Mouse (Mus musculus) midbrain, postnatal 0 days (tissue): ENCODE measurements around the gene Glod5. TPM values are rescaled to one million over a fixed set of nuclear protein-coding genes. Genes with fewer than 3 reads are reported as not detected.
"Not testable (repeated sequence)": the region's sequence is repeated elsewhere in the genome, so short reads cannot be mapped to it uniquely, and the experiment has no call there.

ENCODE experiments used
- ATAC-seq: fragments of 200-750 bp; cut with Nextera tagmentation; 2 replicates; pipeline ENCODE4 v1.8.0; 2017; ENCODE audit warnings: moderate number of reproducible peaks, mild to moderate bottlenecking, moderate TSS enrichment, moderate library complexity; ENCODE audit not compliant: low FRiP score
- DNase-seq: peaks from one replicate; pipeline ENCODE4 v3.0.0-alpha.2; 2015; ENCODE audit warnings: low spot score
- H3K27ac ChIP-seq: fragments of 300-500 bp; sonication (generic); 2 replicates; pipeline ENCODE4 v1.5.1; 2014; ENCODE audit warnings: low read depth, mild to moderate bottlenecking, low read length, mixed read lengths
- H3K27me3 ChIP-seq: fragments of 300-500 bp; sonication (generic); 2 replicates; pipeline ENCODE4 v1.6.1; 2014; ENCODE audit warnings: low read length, control low read depth, mixed read lengths; ENCODE audit not compliant: insufficient read depth
- H3K36me3 ChIP-seq: fragments of 300-500 bp; sonication (generic); 2 replicates; pipeline ENCODE4 v1.6.1; 2014; ENCODE audit warnings: low read length, control low read depth, mixed read lengths; ENCODE audit not compliant: insufficient read depth
- H3K4me1 ChIP-seq: fragments of 300-500 bp; sonication (generic); 2 replicates; pipeline ENCODE4 v1.6.1; 2014; ENCODE audit warnings: mild to moderate bottlenecking, control low read depth, antibody characterized with exemption, low read length, mixed read lengths; ENCODE audit not compliant: insufficient read depth
- H3K4me2 ChIP-seq: fragments of 300-500 bp; sonication (generic); 2 replicates; pipeline ENCODE4 v1.6.1; 2014; ENCODE audit warnings: low read depth, mild to moderate bottlenecking, low read length, mixed read lengths; ENCODE audit not compliant: poor library complexity, severe bottlenecking
- H3K4me3 ChIP-seq: fragments of 300-500 bp; sonication (generic); 2 replicates; pipeline ENCODE4 v1.5.1; 2014; ENCODE audit warnings: low read depth, mild to moderate bottlenecking, low read length, moderate library complexity
- H3K9ac ChIP-seq: fragments of 300-500 bp; sonication (generic); replicated peaks from 2 replicates; pipeline ENCODE4 v1.6.1; 2014; ENCODE audit warnings: mild to moderate bottlenecking, low read length, moderate library complexity, mixed read lengths; ENCODE audit not compliant: poor library complexity, severe bottlenecking
- H3K9me3 ChIP-seq: fragments of 300-500 bp; sonication (generic); 2 replicates; pipeline ENCODE4 v1.6.1; 2016; ENCODE audit warnings: low read length, control low read depth
- CTCF ChIP-seq: IDR thresholded peaks from 2 replicates; pipeline ENCODE4 v1.5.1; 2016; ENCODE audit warnings: antibody characterized with exemption, mild to moderate bottlenecking
- WGBS: fragments of 180-500 bp; shearing (Covaris S2); extraction: QIAGEN DNeasy Blood & Tissue Kit; methylation state at CpG from one replicate; pipeline ENCODE4 v1.1.7; 2014; 5-methylcytosine and 5-hydroxymethylcytosine counted together
- polyA plus RNA-seq: library from polyadenylated mRNA; unstranded; fragments of >200 nt; fragmentation: Nextera tagmentation; extraction: Ambion mirVana; gene quantifications from 2 replicates; pipeline ENCODE4 v1.2.1, GENCODE M21; 2015
- total RNA-seq: library from RNA; depleted of rRNA; stranded (reverse); fragments of >200 nt; gene quantifications from 2 replicates; pipeline ENCODE4 v1.2.3, GENCODE M21; 2014; rRNA removed

Glod5 gene
- 2.4 TPM in 1 of 2 replicates, not detected in the other for total RNA-seq
- 0.81 and 1.1 TPM in 2 replicates for polyA plus RNA-seq

DNA sequence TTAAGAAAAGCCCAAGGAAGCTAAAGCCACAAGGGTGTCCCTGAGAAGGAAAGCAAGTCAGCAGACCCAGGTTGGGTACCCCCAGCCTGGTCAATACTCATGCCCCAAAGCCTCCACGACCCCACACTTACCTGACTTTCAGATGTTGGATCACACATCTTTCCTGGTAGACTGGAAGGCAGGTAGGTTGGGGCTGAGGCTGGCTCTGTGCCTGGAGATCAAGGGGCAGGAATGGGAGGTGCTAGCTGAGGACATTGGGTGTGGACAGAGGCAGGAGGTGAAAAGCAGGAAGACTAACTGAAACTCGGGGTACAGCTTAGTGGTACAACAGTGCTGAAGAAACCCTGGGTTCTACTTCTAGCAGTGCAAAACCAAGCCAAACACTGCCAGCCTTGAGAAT is at the start of gene Glod5:
Glod5 (minus strand) TSS at position 207 of the 400 bp plus-strand sequence.
- TF ChIP-seq CTCF = no peak
- no peaks in the 10 kb centered on the region for H3K27me3 ChIP-seq
- H3K4me1 ChIP-seq = no peaks in the 10 kb centered on the region
- 58% methylated on average over 2 of the region's 2 CpGs for WGBS
- no peaks in the 10 kb centered on the region for H3K9me3 ChIP-seq
- no peaks in the 10 kb centered on the region for H3K36me3 ChIP-seq
- H3K27ac ChIP-seq = no peak within 1 kb of the TSS
- ATAC-seq (no peak), DNase-seq (no peak)
- H3K4me2 ChIP-seq = no peak within 1 kb of the TSS
- H3K4me3 ChIP-seq = no peak within 1 kb of the TSS
- H3K9ac ChIP-seq = no peak within 1 kb of the TSS

- H3K4me3 ChIP-seq, H3K27me3 ChIP-seq, DNase-seq, ATAC-seq, H3K4me2 ChIP-seq, H3K9me3 ChIP-seq, H3K27ac ChIP-seq, H3K36me3 ChIP-seq, H3K4me1 ChIP-seq, H3K9ac ChIP-seq: not testable (repeated sequence)
- 86% methylated on average over 8 of the region's 8 CpGs for WGBS
Observed at GRCm38 (mm10) chrX:8051044-8051781, 32.9 kb upstream of the Glod5 start.

DNA sequence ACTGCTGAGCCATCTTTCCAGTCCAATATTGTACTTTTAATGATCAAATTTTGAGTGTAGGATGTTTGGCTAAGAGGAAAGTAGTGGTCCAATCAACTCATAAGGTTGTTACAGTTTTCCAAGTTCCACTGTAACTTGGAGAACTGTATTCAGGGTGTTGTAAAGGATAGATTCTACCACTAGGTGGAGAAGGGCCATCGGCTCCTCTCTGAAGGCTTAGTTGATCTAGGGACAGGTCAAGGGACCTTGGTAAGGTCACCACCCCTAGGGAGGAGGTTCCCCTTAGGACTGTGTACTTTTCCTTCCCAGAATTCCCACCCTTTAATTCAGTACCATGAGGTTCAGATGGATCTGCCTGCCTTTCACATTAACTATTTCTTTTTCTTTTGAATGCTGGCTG is 14.7 kb upstream of the Glod5 start:
- H3K9me3 ChIP-seq = no peaks in the 10 kb centered on the region
- no peaks in the 10 kb centered on the region for H3K27me3 ChIP-seq
- no peaks in the 10 kb centered on the region for H3K36me3 ChIP-seq
- H3K27ac ChIP-seq = no peak overlapping the region
- no peaks in the 10 kb centered on the region for H3K4me1 ChIP-seq
- no peak overlapping the region for H3K4me3 ChIP-seq
- H3K9ac ChIP-seq = no peak overlapping the region
- WGBS = 69% methylated on average over 1 of the region's 1 CpGs
- ATAC-seq (no peak), DNase-seq (no peak)
- no peak overlapping the region for H3K4me2 ChIP-seq
- TF ChIP-seq CTCF = no peak

DNA sequence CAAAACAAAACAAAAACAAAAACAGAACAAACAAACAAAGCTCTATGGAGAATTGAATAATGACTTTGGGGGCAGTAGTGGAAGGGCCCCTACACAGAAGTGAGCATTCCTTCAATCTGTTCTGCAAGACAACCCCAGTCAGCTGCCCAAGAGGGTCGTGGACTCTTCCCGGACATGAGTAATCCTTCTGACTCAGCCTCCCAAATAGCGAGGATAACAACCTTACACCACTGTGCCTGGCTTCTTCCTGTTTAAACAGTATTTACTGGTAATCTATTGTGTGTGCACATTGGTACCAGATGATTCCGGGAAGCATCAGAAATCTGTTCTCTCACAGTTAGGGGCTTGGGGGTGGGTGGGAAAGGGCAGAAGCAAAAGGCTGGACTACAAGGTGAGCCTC is 8.5 kb upstream of the Glod5 start:
- H3K36me3 ChIP-seq = no peaks in the 10 kb centered on the region

GRCm38 (mm10) chrX:8024795-8025194 is 6.5 kb upstream of the Glod5 start:
- no peak overlapping the region for H3K27ac ChIP-seq
- no peak for ATAC-seq
- TF ChIP-seq CTCF = no peak
- 66% methylated on average over 2 of the region's 2 CpGs for WGBS
- H3K9ac ChIP-seq = no peak overlapping the region
- H3K4me3 ChIP-seq = no peak overlapping the region
- no peaks in the 10 kb centered on the region for H3K4me1 ChIP-seq
- no peaks in the 10 kb centered on the region for H3K9me3 ChIP-seq
- no peak overlapping the region for H3K4me2 ChIP-seq
- no peak for DNase-seq
- no peaks in the 10 kb centered on the region for H3K27me3 ChIP-seq
- no peaks in the 10 kb centered on the region for H3K36me3 ChIP-seq

More for the DNA sequence above, 8.5 kb upstream of the Glod5 start:
- no peaks in the 10 kb centered on the region for H3K9me3 ChIP-seq
- no peak overlapping the region for H3K4me2 ChIP-seq
- H3K9ac ChIP-seq = no peak overlapping the region
- H3K4me3 ChIP-seq = no peak overlapping the region
- no peak for TF ChIP-seq CTCF
- 75% methylated on average over 4 of the region's 4 CpGs for WGBS
- no peak for DNase-seq
- H3K4me1 ChIP-seq = no peaks in the 10 kb centered on the region
- no peaks in the 10 kb centered on the region for H3K27me3 ChIP-seq
- H3K27ac ChIP-seq = no peak overlapping the region
- no peak for ATAC-seq

- H3K9me3 ChIP-seq = no peaks in the 10 kb centered on the region
Observed at GRCm38 (mm10) chrX:8020111-8020778, 2.0 kb upstream of the Glod5 start.

More at GRCm38 (mm10) chrX:8020111-8020778, 2.0 kb upstream of the Glod5 start:
- H3K4me3 ChIP-seq = no peak overlapping the region
- no peak overlapping the region for H3K9ac ChIP-seq
- no peaks in the 10 kb centered on the region for H3K27me3 ChIP-seq
- H3K36me3 ChIP-seq = no peaks in the 10 kb centered on the region
- no peak overlapping the region for H3K27ac ChIP-seq
- TF ChIP-seq CTCF = peak; percentile 51
- WGBS = 78% methylated on average over 2 of the region's 2 CpGs
- H3K4me1 ChIP-seq = no peaks in the 10 kb centered on the region
- ATAC-seq = no peak
- no peak overlapping the region for H3K4me2 ChIP-seq
- peak; percentile 9 for DNase-seq
